Mouse (Mus musculus): ENCODE results near the gene Cryab.

Cryab gene

GRCm38 (mm10) chr9:50751323-50751722 is at the start of gene Cryab:
Gene Cryab (plus strand): TSS chr9:50751325.
- no peak for DNase-seq

DNA sequence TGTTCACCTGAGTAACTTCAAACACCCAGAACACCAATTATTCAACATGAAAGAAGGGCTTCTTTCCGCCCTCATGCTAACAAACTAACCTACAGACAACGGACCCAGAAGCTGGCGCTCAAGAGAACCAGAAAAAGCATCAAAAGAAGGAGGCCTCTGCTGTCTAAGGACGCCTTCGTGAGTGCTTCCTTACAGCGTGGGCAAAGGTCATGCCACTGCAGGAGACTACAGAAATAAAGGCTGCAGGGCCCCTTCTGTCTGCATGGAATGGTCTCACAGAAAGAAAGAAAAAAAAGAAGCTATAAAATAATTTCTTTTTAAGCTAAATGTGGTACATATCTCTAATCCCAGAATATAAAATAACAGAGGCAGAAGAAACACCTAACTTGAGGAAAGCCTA is 46.2 kb upstream of the Cryab start:
- no peak for DNase-seq

GRCm38 (mm10) chr9:50709108-50709507 is 42.0 kb upstream of the Cryab start:
- DNase-seq, result peak; percentile 54

DNA sequence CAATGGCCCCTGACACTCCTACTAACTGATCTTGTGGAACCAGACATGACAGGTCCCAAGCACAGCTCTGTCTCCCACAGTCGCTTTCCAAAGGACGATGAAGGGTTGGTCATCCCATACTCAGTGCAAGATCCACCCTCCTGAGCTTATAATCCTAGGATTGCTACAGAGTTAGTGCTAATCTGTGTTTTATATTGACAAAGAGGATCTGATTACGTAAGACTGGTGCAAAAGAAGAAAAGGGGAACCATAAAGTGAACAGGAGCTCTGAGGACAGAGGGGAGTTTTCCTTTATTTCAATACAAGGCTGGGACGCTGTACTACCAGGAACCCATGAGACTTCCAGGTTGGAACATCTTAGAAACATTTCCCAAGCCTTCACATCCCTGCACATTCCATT is 39.8 kb upstream of the Cryab start:
- DNase-seq, result no peak

- DNase-seq, result no peak
These were observed 36.9 kb upstream of the Cryab start for GRCm38 (mm10) chr9:50714188-50714587.

DNA sequence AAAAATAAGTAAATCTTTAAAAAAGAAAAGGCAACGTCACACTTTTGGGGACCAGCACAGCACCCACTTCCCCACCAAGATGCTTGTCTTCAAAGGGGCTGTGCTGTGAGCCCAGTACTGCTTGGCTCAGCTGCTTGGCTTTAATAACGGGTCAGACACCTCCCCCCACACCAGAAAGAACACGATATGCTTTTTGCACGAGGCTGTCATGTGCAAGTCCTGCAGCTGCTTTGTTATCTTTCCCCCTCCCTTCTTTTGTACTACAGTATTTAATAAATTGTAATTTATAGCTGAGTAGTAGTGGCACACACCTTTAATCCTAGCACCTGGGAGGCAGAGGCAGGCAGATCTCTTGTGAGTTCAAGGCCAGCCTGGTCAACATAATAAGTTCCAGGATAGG is 32.2 kb upstream of the Cryab start:
- no peak for DNase-seq

- DNase-seq, result peak; percentile 39
These were observed 30.1 kb upstream of the Cryab start for GRCm38 (mm10) chr9:50721061-50721460.

GRCm38 (mm10) chr9:50722451-50722911 is 28.6 kb upstream of the Cryab start:
- no peak for DNase-seq

GRCm38 (mm10) chr9:50723406-50723805 is 27.7 kb upstream of the Cryab start:
- DNase-seq, result no peak

DNA sequence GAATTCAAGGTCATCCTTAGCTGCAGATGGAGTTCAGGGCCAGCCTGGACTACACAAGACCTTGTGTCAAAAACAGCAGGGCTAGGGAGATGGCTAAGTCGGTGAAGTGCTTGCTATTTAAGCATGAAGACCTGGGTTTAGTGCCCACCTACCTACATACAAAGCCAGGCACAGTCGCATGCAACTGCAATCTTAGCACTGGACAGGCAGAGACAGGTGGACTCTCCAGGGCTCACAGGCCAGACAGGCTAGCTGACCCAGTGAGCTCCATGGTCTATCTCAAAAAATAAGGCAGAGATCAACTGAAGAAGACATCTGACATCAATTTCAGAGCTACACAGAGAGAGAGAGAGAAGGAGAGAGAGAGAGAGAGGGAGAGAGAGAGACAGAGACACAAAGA is 27.0 kb upstream of the Cryab start:
- no peak for DNase-seq

DNA sequence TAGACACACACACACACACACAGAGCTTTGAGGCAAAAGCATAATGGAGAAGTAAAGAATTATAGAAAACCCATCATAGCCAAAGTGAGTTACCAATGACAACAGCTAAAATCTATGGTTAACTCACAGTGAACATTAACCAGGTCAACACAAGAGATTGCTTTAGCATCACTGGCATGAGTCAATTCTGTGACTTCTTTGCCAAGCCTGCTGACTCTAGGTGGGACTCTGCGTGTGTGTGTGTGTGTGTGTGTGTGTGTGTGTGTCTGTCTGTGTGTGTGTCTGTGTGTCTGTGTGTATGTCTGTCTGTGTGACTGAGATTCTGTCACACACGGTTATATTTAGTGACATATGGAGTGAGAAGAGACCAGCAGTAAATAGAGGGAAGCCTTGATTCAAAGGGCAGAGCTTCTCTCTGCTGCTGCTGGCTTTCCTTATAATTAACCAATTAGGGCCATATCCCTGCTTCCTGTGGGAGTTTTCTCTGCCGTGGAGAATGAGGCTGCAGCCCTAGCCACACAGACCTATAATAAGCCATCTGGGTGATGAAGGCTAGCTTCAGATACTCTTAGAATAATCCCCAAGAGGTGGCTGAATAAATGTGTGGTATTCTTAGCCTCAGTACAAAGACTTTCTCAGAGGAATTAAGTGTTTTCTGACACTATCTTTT is 26.3 kb upstream of the Cryab start:
- DNase-seq, result peak; percentile 17

DNA sequence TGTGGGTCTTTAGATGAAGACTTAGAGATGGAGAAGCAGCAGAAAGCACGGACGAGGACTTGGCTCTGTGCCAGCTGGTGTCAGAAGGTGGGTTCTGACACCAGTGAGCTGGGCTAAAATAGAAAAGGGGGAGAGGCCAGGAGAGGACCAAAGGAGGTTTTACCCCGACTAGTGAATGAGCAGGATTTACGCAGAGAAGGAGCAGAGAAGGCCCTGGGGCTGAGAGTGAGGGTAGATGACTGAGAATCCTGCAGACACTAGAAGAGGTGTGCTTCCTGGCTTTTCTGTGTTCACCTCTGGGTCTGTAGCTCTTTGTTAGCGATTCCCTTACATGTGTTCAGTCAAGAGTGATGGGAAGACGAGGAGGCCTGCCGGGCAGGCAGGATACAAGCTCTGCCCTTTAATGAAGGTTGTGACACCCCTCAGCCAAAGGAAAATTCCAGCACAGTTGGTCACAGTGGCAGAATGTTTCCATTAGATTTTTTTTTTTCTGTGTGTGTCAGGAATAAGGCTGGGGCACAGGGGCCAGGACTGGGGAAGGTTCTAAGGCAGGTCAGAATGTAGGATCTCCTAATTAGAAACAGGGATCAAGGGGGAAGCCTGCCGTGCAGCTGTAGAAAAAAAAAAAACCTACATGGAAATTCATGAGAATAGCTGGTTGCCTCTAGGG is 25.1 kb upstream of the Cryab start:
- peak; percentile 63 for DNase-seq

- peak; percentile 68 for DNase-seq
These were observed 23.8 kb upstream of the Cryab start for GRCm38 (mm10) chr9:50727171-50727924.

GRCm38 (mm10) chr9:50727925-50728651 is 23.0 kb upstream of the Cryab start:
- DNase-seq, result peak; percentile 94

GRCm38 (mm10) chr9:50729600-50729999 is 21.5 kb upstream of the Cryab start:
- DNase-seq, result no peak

DNA sequence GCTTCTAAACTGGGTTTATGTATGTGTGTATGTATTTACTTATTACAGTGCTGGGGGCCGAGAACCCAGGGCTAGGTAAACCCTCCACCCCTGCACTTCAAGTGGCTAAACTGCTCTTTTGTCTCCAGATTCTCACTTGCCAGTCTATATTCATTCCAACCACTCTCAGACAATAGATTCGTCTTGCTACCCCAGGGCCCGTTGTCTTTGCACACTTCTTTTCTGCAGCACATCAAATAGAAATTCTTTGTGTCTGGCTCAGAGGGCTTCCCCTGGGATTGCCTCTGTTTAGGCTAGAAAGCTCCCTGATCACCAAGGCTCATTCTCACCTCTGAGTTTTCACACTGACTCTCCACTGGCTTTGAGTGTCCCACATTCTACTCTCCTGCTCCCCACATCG is 18.6 kb upstream of the Cryab start:
- DNase-seq, result peak; percentile 37

GRCm38 (mm10) chr9:50734989-50735388 is 16.1 kb upstream of the Cryab start:
- DNase-seq, result peak; percentile 79

GRCm38 (mm10) chr9:50738914-50739870 is 11.9 kb upstream of the Cryab start, which contains the start of gene Dixdc1:
Gene Dixdc1 (minus strand): TSS chr9:50739517.
- DNase-seq, result peak; percentile 95

GRCm38 (mm10) chr9:50740867-50741784 is 10.0 kb upstream of the Cryab start:
- no peak for DNase-seq

DNA sequence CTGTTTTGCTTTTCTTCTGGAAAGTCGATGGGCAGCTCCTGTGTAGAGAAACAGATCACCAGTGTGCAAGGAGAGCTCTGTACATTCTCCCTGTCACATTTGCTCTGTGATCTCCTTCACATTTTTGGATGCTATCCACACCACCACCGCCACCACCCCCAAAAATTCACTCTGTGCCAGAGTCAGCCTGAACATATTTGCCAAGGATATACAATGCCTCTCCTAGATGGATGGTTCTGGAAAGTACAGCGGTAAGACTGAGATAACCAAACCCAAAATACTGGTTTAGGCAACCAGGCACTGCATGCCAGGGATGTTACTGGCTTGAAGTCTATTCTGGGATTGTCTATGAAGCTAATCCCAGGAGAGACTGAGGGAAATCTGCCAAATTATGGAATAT is 8.9 kb upstream of the Cryab start:
- no peak for DNase-seq

DNA sequence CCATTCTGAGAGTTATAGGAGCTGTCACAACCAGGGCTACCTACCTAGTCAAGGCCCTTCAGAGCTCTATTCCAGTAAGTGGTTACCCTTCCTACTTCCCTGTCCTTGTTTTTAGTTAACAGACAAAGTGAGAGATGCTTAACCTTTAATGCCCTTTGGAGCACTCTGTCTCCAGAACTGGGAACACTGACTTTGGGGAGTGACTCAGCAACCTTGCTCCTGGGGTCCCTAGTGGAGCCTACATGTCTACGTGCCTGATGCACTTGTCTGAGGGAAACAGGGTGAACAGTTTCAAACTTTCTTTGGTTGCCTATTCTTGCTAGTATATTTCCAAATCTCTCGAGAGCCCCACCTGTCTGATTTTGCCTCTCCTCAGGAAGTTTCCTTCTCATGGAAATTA is 8.4 kb upstream of the Cryab start:
- no peak for DNase-seq

Data from embryo, embryonic 11 days (tissue).